Mouse (Mus musculus) layer of hippocampus, adult 18-20 months (tissue): ENCODE results near the gene Olfr186. TPM values are rescaled to one million over a fixed set of nuclear protein-coding genes. Genes with fewer than 3 reads are reported as not detected.
"Not testable (repeated sequence)": the region's sequence is repeated elsewhere in the genome, so short reads cannot be mapped to it uniquely, and the experiment has no call there.

Experiments
- DNase-seq, 2 experiments: peaks; one replicate each; pipeline ENCODE4 v3.0.0; 2022; ENCODE audit warnings: low spot score in 2 of 2
- long read RNA-seq: library from polyadenylated mRNA; stranded (forward); transcript quantifications from one replicate; pipeline ENCODE4 v2.0.0, GENCODE M21; 2021
- total RNA-seq, 2 experiments: library from RNA; stranded (reverse); gene quantifications; 2 replicates each; pipeline ENCODE4 v1.2.3; 2021

Gene Olfr186
- not detected for total RNA-seq
- long read RNA-seq = 0 reads

DNA sequence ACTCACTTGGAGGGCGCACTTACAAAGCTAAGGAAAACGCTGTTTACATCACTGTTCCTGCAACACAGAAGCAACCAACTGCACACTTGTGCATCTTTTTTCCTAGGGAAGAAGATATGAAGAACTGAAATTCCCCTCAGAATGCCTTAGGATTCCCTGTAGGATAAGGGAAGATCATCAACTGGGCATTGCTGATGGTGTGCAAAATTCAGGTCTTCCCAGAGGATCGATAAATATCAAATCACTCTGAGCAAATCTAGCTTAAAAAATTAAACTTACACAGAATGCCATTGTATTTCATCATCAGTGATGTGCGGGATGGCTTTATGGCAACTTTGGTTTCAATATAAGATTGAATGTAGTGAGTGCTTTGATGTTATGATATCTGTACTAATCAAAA is at the start of gene Olfr186:
Olfr186 (minus strand) TSS at position 101 of the 400 bp plus-strand sequence.
- no peak for DNase-seq

DNA sequence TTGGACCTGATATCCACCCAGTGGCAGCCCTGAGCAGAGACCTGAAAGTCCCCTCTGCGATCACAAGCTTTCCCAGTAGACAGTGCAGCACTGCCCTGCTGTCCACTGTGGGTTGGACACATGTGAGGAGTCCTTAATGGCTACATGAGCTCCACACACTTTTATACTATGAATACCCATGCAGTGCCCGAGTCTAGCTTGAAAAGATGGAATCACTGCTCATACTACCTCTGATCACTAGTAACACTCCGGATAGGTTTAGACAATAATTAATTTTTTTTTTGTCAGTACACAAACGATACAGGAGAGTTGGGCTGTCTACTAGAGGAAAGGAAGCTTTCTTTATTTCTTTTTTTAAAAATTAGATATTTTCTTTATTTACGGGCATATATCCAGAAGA is 47.8 kb upstream of the Olfr186 start, which contains the start of gene Olfr190:
Olfr190 (minus strand) TSS at position 101 of the 400 bp plus-strand sequence.
- no peak for DNase-seq

DNA sequence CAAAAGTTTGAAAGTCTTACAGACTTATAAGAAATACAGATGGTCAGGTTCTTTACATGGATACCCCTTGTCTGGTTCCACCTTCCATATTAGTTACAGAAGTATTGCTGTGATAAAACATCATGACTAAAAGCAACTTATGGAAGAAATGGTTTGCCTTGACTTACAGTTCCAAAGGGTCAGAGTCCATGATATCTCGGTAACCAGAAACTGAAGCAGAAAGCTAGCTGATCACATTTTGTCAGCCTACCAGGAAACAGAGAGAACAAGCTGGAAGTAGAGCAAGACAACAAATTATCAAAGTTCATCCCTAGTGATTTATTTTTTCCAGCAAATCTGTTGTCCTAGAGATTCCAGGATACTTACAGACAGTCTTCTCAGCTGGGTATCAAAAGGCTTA is 43.4 kb upstream of the Olfr186 start:
- no peak for DNase-seq

DNA sequence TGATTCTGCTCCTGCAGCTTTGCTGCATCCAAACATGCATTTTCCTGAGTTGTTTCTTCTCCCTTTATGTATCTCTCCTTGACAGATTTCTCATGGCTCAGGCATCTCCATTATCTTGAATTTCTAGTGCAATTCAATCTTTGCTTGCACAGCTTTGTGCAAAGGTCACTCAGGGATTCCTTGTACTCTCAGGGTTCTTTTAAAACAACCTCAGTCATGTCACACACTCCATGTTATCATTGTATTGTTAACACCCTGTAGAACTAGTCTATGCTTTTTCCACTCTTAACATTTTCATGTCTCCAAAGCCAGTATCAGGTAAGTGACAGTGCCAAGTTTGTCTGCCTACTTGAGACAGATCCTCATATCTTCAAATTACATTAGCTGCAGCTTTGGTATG is 41.7 kb upstream of the Olfr186 start:
- DNase-seq = no peak

DNA sequence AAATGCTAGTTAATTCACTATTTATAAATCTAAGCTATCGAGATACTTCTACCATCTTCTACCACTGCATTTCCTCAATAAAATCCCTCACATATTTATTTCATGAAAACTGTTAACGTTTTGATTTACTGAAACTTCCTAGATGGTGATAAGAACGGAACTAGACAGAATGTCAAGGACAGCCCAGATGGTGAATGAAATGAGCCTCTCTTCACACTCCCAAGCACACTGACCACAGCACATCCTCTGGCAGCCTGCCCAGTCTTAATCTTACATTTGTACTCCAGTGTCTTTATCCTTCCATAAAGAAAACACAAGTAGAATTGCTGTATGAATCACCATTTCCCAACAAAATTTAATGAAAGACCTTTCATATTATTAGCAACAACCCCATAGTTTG is 32.3 kb upstream of the Olfr186 start:
- DNase-seq = not testable (repeated sequence)

DNA sequence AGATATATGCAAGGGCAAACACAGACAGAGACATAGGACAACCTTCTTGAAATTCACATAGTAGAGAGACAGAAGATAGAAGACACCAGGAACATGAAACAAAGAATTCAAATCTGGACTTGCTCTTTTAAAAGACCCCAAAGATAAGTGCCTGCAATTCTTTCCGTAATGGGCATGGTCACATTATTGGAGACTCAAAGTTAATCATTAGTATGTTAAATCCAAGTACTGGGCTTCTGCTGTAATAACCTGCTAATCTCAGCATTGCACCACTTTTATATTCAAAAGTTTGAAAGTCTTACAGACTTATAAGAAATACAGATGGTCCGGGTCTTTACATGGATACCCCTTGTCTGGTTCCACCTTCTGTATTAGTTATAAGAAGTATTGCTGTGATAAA is 19.2 kb upstream of the Olfr186 start:
- DNase-seq = not testable (repeated sequence)

DNA sequence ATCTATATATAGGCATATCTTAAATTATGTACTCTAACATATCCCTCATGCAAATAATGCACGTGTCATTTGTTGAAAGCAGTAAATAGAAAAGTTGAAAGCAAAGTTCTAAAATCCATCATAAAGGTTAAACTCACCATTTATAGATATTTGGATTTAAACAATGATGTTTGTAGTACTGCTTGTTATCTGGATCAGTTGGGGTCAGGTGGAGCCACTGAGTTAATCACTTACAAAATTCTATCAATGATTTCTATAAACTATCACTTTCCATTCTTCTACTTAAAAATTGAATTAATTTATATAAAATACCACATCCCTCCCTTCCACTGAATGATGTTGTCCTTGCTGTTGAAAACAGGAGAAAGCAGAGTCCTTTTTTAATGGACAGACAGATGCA is 18.8 kb upstream of the Olfr186 start:
- DNase-seq = no peak

DNA sequence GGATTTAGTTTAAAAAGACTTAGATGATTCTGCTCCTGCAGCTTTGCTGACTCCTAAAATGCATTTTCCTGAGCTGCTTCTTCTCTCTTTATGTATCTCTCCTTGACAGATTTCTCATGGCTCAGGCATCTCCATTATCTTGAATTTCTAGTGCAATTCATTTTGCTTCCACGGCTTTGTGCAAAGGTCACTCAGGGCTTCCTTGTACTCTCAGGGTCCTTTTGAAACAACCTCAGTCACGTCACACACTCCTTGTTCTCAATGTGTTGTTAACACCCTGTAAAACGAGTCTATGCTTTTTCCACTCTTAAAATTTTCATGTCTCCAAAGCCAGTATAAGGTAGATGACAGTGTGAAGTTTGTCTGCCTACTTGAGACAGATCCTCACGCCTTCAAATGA is 17.5 kb upstream of the Olfr186 start:
- no peak for DNase-seq

DNA sequence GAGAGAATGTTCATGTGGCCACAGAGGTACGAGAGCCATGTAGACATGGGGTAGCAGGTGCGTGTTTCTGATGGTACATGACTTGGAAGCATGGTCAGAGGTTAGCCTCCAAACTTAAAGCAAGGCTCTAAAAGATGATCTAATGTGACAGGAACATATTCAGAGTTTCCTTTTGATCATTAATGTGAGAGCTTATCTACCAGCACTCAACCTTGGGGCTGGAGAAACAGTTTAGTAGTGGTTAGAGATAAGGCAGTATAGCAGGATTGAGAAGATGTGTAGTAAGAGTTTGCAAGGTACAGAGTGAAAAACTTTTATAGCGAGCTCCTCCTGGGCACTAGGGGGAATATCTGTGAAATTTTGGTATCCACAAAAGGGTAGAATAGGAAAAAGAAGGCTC is 15.7 kb upstream of the Olfr186 start:
- DNase-seq = no peak

DNA sequence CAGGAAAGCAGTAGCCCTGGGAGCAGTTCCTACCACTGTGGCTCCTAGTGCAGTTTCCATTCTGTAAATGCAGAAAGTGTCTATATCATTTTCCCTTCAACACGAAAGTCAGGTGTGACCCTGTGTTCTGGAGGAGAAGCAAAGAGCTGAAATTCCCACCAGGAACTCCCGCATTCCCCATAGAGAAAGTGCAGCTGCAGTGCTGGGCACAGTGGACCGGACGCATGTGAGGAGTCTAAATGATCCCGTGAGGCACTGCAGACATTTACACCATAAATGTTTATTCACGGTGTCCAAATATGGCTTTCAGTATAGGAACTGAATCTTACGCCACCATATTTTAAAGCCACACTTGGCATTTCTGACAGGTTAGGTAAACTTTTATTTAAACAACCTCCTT is 9.6 kb upstream of the Olfr186 start, which contains the start of gene Olfr187:
Olfr187 (minus strand) TSS at position 58 of the 400 bp plus-strand sequence.
- DNase-seq = no peak

DNA sequence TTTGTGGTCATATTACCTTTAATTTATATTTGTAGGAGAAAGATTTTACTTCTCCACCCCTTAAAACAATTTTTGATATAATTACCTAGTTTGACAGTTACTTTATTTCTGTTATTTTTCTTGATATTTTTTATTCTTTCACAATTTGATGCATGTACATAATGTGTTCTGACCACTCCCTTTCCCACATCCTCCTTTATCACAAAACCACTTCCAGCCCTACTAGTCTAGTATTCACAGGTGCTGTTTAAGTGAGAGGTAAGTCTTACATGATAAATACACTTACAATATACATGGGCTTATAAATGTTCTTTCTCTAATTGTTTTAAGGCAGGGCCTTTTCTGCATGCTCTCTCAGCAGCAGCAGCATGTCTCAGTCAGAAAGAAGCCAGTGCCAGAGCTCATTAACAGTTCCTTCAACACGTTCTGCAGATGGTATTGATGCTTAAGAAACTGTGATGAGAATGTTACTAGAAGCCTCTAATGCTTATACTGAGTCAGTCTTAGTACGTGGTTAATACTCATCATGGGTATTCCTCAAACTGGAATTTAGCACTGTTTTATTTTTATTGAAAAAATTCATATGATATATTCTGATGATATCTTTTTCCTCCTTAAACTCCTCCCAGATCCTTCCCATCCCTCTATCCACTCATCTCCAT is 16.6 kb downstream of the Olfr186 start:
- no peak for DNase-seq

DNA sequence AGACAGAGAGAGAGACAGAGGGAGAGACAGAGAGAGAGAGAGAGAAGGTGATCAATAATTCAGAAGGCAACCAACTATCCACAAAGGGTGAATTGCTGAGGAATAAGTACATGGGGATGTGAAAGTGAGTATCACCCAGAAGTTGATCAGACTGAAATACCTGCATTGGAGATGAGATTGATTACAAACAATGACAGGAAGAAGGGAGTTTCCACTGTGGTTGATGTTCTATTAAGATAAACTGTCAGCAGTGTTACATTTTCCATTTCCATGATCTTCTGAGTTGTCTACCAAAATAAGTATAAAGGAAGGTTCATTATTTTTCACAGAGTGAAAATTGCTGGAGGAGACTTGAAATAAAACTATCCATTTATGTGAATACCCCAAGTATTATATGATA is 22.9 kb downstream of the Olfr186 start:
- no peak for DNase-seq

DNA sequence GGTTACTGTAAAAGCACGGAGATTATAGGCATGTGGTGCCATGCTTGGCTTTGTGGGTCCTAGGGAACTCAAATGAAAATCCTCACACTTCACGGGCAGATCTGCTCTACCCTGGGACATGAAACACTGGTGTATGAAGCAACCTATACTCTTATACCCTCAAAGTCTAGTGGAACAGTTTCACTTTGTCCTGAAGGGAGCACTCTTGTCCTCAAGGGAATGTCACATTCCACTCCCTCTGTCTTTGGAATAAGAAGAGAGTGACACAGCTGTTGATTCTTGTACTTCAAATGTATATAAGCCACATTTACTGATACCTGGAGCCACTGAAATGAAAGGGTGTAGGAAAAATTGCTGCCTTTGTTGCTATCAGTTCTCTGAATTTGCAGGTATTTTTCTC is 35.0 kb downstream of the Olfr186 start, which contains the start of gene Olfr183:
Olfr183 (plus strand) TSS at position 301 of the 400 bp plus-strand sequence.
- no peak for DNase-seq

Other genes starting within 250 kb of the Olfr186 start
- gene Olfr173, start 230.0 kb downstream of the Olfr186 start, total RNA-seq = not detected
- gene Olfr175-ps1, start 203.5 kb downstream of the Olfr186 start, total RNA-seq = not detected
- gene Olfr177, start 155.5 kb downstream of the Olfr186 start, total RNA-seq = not detected
- not detected for gene Olfr178, start 138.2 kb downstream of the Olfr186 start, total RNA-seq
- not detected for gene Olfr181, start 101.5 kb downstream of the Olfr186 start, total RNA-seq
- not detected for gene Olfr180, start 100.9 kb downstream of the Olfr186 start, total RNA-seq
- gene Olfr183, start 34.9 kb downstream of the Olfr186 start, total RNA-seq = not detected
- not detected for gene Olfr187, start 9.5 kb upstream of the Olfr186 start, total RNA-seq
- gene Olfr190, start 47.7 kb upstream of the Olfr186 start, total RNA-seq = not detected
- gene Olfr191, start 59.5 kb upstream of the Olfr186 start, total RNA-seq = not detected
- gene Olfr193, start 81.6 kb upstream of the Olfr186 start, total RNA-seq = not detected
- not detected for gene Olfr194, start 90.8 kb upstream of the Olfr186 start, total RNA-seq
- not detected for gene Olfr195, start 116.8 kb upstream of the Olfr186 start, total RNA-seq
- gene Olfr196, start 140.2 kb upstream of the Olfr186 start, total RNA-seq = not detected
- gene Olfr198, start 173.2 kb upstream of the Olfr186 start, total RNA-seq = not detected
- gene Olfr199, start 189.5 kb upstream of the Olfr186 start, total RNA-seq = not detected
- not detected for gene Olfr201, start 242.3 kb upstream of the Olfr186 start, total RNA-seq